ENCODE assay signal across 21 mouse cellular contexts in the genomic region with DNA sequence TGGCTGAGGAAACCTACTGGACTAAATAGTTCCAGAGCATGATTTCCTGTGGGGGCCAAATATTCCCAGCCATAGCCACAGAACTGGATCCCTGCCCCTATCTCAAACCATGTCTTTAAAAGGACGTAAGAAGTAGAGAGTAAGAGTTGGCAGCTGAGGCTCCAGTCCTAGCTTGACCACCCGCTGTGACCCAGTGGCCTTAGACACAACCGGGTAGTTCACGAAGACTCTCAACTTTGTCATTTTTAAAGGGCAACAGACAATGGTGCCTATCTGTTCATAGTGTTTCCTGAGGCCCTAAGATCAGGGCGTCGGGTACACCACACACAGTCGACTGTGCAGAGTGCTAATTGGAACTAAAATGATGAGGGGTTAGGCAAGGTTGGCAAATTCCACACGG.
"Had no signal": no experiment of that assay in that cellular context is flagged by ENCODE, and none has a peak within 500 bp of the region (broad histone marks: within the 10 kb centered on the region; RNA-seq: fewer than 3 reads in every experiment).

No protein-coding gene starts in this region.

- H3K9me3 ChIP-seq: intestine, embryonic 15.5 days; kidney, embryonic 15.5 days; limb, embryonic 10.5 days; limb, embryonic 13.5 days; liver, embryonic 13.5 days; midbrain, embryonic 10.5 days; midbrain, embryonic 13.5 days; neural tube, embryonic 13.5 days had no signal

- DNase-seq: kidney, adult 11 months; kidney, adult 8-10 months; kidney, postnatal 10 days; kidney, postnatal 36 days; layer of hippocampus, adult 9-11 months; layer of hippocampus, postnatal 36 days; liver; liver, embryonic 13.5 days; lung, adult 2 months; lung, postnatal 14 days; lung, postnatal 4 days; thymus, adult 18-20 months; thymus, postnatal 36 days had no signal

- H3K27me3 ChIP-seq: intestine, embryonic 15.5 days; kidney, embryonic 15.5 days; limb, embryonic 13.5 days; liver, embryonic 13.5 days; midbrain, embryonic 13.5 days; neural tube, embryonic 13.5 days had no signal

- H3K4me3 ChIP-seq: intestine, embryonic 15.5 days; kidney, embryonic 15.5 days; limb, embryonic 10.5 days; limb, embryonic 13.5 days; liver, embryonic 13.5 days; midbrain, embryonic 10.5 days; midbrain, embryonic 13.5 days; myocyte; neural tube, embryonic 13.5 days had no signal

- H3K36me3 ChIP-seq: intestine, embryonic 15.5 days; kidney, embryonic 15.5 days; limb, embryonic 10.5 days; limb, embryonic 13.5 days; liver, embryonic 13.5 days; midbrain, embryonic 10.5 days; midbrain, embryonic 13.5 days; neural tube, embryonic 13.5 days had no signal

- H3K9ac ChIP-seq: intestine, embryonic 15.5 days; kidney, embryonic 15.5 days; limb, embryonic 13.5 days; liver, embryonic 13.5 days had no signal

- ATAC-seq: intestine, embryonic 15.5 days had no signal

- H3K4me2 ChIP-seq: intestine, embryonic 15.5 days; kidney, embryonic 15.5 days; limb, embryonic 13.5 days; liver, embryonic 13.5 days; midbrain, embryonic 13.5 days had no signal

- H3K27ac ChIP-seq: intestine, embryonic 15.5 days; kidney, embryonic 15.5 days; limb, embryonic 10.5 days; limb, embryonic 13.5 days; liver, embryonic 13.5 days had no signal
